Mouse (Mus musculus): ENCODE measurements around the gene Itga8. TPM values are rescaled to one million over a fixed set of nuclear protein-coding genes. Genes with fewer than 3 reads are reported as not detected.

Gene Itga8
- total and polyA plus RNA-seq, 3 experiments, result 3.5 to 10.6 (median 7.5) TPM

DNA sequence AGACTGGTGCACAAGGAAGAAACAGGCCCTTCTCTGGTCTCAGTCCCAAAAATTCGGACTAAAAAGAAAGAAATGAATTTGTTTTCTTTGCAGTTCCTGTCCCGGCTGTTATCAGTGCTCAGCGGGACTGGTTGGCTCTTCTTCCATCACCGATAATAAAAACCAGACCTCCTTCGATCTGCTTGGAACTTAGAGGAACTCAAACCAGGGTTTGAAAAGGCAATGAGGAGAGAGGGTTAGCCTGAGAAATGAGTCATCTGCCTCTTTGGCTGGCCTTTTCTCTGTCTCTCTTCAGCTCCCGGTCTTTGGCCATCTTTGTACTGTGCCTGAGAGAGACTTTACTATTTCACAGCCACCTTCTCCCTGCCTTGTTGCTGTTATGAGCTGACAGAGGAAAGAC, 112.7 kb downstream of the Itga8 start:
- Histone ChIP-seq H3K4me2 (ENCODE audit: insufficient read depth, low read depth, poor library complexity, severe bottlenecking) (no peak overlapping the region), H3K4me1 (ENCODE audit: control insufficient read depth in 1 of 2, insufficient read depth in 2 of 2) (no peaks in the 10 kb centered on the region), H3K9me3 (replicated peaks; ENCODE audit: low read length) (no peaks in the 10 kb centered on the region), H3K36me3 (replicated peaks in 1 of 2; ENCODE audit: control insufficient read depth in 1 of 2, insufficient read depth in 1 of 2, low read length in 1 of 2) (peaks cover 25 to 82% of the 10 kb centered on the region in 2 experiments), H3K27ac (ENCODE audit: insufficient read depth, low read depth) (no peak overlapping the region), H3K4me3 (replicated peaks in 1 of 3; ENCODE audit: low read depth in 2 of 3, low read length in 2 of 3, poor library complexity in 1 of 3) (no peak overlapping the region), H3K79me2 (replicated peaks; ENCODE audit: control insufficient read depth, extremely low read depth, insufficient read depth, poor library complexity, severe bottlenecking) (no peaks in the 10 kb centered on the region), H3K27me3 (replicated peaks) (no peaks in the 10 kb centered on the region), H3K9ac (ENCODE audit: insufficient read depth, low read depth) (no peak overlapping the region)
- in situ Hi-C loops (cut with MboI; ENCODE audit: low pct_ligation_motif_present, low pct_unique_long_range_greater_than_20kb, low sequenced_read_pairs), result no loop called here
- dilution Hi-C loops (cut with MboI; ENCODE audit: extremely low pct_ligation_motif_present, extremely low pct_unique_long_range_greater_than_20kb, low sequenced_read_pairs), result no loop called here
- TF ChIP-seq TBP (conservative IDR thresholded peaks at IDR 0.05; ENCODE audit: low read depth, low read length) (no peak), MAFK (IDR thresholded peaks at IDR 0.05; ENCODE audit: insufficient replicate concordance, low read length) (no peak), JUND (conservative IDR thresholded peaks at IDR 0.05; ENCODE audit: low read depth, low read length) (no peak)
- no peak for DNase-seq (ENCODE audit: extremely low read depth)

DNA sequence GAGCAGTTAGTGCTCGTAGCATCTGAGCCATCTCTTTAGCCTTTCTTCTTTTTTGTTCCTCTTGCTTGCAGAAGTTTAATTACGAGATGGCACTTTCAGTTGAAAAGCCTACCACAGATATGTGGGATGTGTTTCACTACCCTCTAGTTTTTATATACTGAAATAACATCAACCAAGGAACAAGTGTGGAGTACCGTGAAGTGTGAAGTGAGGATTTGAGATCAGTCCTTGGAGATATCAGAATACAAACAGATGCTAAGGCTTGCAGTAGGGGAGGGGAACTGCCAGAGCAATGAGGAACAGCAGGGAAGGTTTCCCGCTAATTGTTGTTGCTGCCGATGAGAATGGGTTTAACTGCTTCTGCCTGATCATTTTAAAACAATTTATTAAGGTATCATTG, 114.1 kb downstream of the Itga8 start:
- Histone ChIP-seq H3K4me3 (replicated peaks in 1 of 3; ENCODE audit: low read depth in 2 of 3, low read length in 2 of 3, poor library complexity in 1 of 3) (no peak overlapping the region), H3K27me3 (replicated peaks) (no peaks in the 10 kb centered on the region), H3K36me3 (replicated peaks in 1 of 2; ENCODE audit: control insufficient read depth in 1 of 2, insufficient read depth in 1 of 2, low read length in 1 of 2) (peaks cover 22 to 75% of the 10 kb centered on the region in 2 experiments), H3K27ac (ENCODE audit: insufficient read depth, low read depth) (no peak overlapping the region), H3K9ac (ENCODE audit: insufficient read depth, low read depth) (no peak overlapping the region), H3K9me3 (replicated peaks; ENCODE audit: low read length) (no peaks in the 10 kb centered on the region), H3K4me2 (ENCODE audit: insufficient read depth, low read depth, poor library complexity, severe bottlenecking) (no peak overlapping the region), H3K79me2 (replicated peaks; ENCODE audit: control insufficient read depth, extremely low read depth, insufficient read depth, poor library complexity, severe bottlenecking) (no peaks in the 10 kb centered on the region), H3K4me1 (ENCODE audit: control insufficient read depth in 1 of 2, insufficient read depth in 2 of 2) (no peaks in the 10 kb centered on the region)
- TF ChIP-seq GABPA (IDR thresholded peaks at IDR 0.05; ENCODE audit: insufficient replicate concordance, low read depth, low read length) (no peak), ZKSCAN1 (IDR thresholded peaks at IDR 0.05; ENCODE audit: borderline replicate concordance, low read depth, low read length) (no peak), SMC3 (IDR thresholded peaks at IDR 0.05; ENCODE audit: low read depth, low read length) (no peak), HCFC1 (IDR thresholded peaks at IDR 0.05; ENCODE audit: low read depth, low read length) (no peak), TBP (conservative IDR thresholded peaks at IDR 0.05; ENCODE audit: low read depth, low read length) (no peak), USF1 (IDR thresholded peaks at IDR 0.05; ENCODE audit: low read depth, low read length) (no peak), ZNF384 (IDR thresholded peaks at IDR 0.05; ENCODE audit: low read depth, low read length) (no peak), CHD2 (IDR thresholded peaks at IDR 0.05; ENCODE audit: low read length) (no peak), ETS1 (conservative IDR thresholded peaks at IDR 0.05; ENCODE audit: low read depth, low read length) (no peak), MAX (IDR thresholded peaks at IDR 0.05; ENCODE audit: low read length) (no peak), POLR2AphosphoS2 (IDR thresholded peaks at IDR 0.05; ENCODE audit: low read depth, low read length) (no peak), UBTF (IDR thresholded peaks at IDR 0.05; ENCODE audit: low read depth, low read length) (no peak), BHLHE40 (IDR thresholded peaks at IDR 0.05; ENCODE audit: low read depth, low read length) (no peak), JUND (conservative IDR thresholded peaks at IDR 0.05; ENCODE audit: low read depth, low read length) (no peak), MAZ (IDR thresholded peaks at IDR 0.05; ENCODE audit: low read depth, low read length) (no peak), USF2 (conservative IDR thresholded peaks at IDR 0.05; ENCODE audit: low read depth, low read length) (no peak), ELF1 (IDR thresholded peaks at IDR 0.05; ENCODE audit: low read depth, low read length) (no peak), NRF1 (IDR thresholded peaks at IDR 0.05; ENCODE audit: low read depth, low read length) (no peak)
- DNase-seq (ENCODE audit: extremely low read depth), result no peak
- dilution Hi-C loops (cut with MboI; ENCODE audit: extremely low pct_ligation_motif_present, extremely low pct_unique_long_range_greater_than_20kb, low sequenced_read_pairs) (no loop called here), in situ Hi-C loops (cut with MboI; ENCODE audit: low pct_ligation_motif_present, low pct_unique_long_range_greater_than_20kb, low sequenced_read_pairs) (no loop called here)

Measured in CH12.LX (cell line).